9 mouse cellular contexts compared by ENCODE assay signal in the genomic region with DNA sequence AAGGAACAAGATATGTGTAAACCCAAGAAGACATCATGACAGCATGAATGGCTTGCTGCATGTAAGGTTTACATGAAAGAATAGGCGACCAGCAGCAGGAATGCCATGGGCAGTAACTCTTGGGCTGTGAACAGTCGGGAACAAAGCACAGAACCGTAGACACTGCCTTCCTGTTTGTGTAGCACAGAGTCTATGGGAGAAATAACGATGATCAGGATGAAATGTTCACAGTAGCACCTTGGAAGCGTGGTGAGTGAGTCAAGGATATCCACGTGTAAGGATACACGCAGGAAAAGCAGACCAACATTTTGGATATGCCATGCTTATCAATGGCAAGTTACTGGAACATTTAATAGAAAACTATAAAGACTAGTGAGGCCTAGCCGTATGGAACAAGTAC. TPM values are rescaled to one million over a fixed set of nuclear protein-coding genes. Genes with fewer than 3 reads are reported as not detected.
A peak's percentile ranks its signal among the peaks of the same experiment; 100 is the strongest.
DNase-seq lines count a peak whose midpoint lies in the region; ATAC-seq lines count a peak whose summit lies in the region.
"Had no signal": no experiment of that assay in that cellular context is flagged by ENCODE, and none has a peak within 500 bp of the region (broad histone marks: within the 10 kb centered on the region; RNA-seq: fewer than 3 reads in every experiment).

No protein-coding gene starts in this region.

- no peaks in the 10 kb centered on the region for H3K9me3 ChIP-seq in heart, embryonic 11.5 days (replicated peaks; ENCODE audit: control insufficient read depth, low read length)
- H3K9me3 ChIP-seq in neural tube, embryonic 12.5 days: no peaks in the 10 kb centered on the region

- H3K27ac ChIP-seq in heart, embryonic 11.5 days (ENCODE audit: low read depth, low read length): peak overlapping the region; percentile 41; the same call in 1 of the 2 replicates
- no peak overlapping the region for H3K27ac ChIP-seq in neural tube, embryonic 12.5 days

- no peaks in the 10 kb centered on the region for H3K36me3 ChIP-seq in heart, embryonic 11.5 days (ENCODE audit: control insufficient read depth, insufficient read depth, low read length)
- no peaks in the 10 kb centered on the region for H3K36me3 ChIP-seq in neural tube, embryonic 12.5 days
- H3K36me3 ChIP-seq in splenic B cell, adult 2 months (ENCODE audit: control insufficient read depth, insufficient read depth, low read length, poor library complexity, severe bottlenecking): no peaks in the 10 kb centered on the region

- H3K27me3 ChIP-seq in heart, embryonic 11.5 days (ENCODE audit: control insufficient read depth, insufficient read depth, low read length): no peaks in the 10 kb centered on the region
- 0 out of 2 replicates have a peak, but pooled peaks cover 2% of the 10 kb centered on the region for H3K27me3 ChIP-seq in neural tube, embryonic 12.5 days (replicated peaks)
- H3K27me3 ChIP-seq in splenic B cell, adult 2 months (ENCODE audit: control insufficient read depth, insufficient read depth, low read length, poor library complexity, severe bottlenecking): no peaks in the 10 kb centered on the region

- H3K9ac ChIP-seq in heart, embryonic 11.5 days (ENCODE audit: low read depth, low read length): no peak overlapping the region
- no peak overlapping the region for H3K9ac ChIP-seq in neural tube, embryonic 12.5 days

- WGBS in heart, embryonic 11.5 days (ENCODE audit: insufficient replicate concordance): 60% methylated on average over 8 of the region's 8 CpGs
- 55% methylated on average over 8 of the region's 8 CpGs for whole genome bisulfite sequencing in neural tube, embryonic 12.5 days

- ATAC-seq in heart, embryonic 11.5 days (replicated peaks; ENCODE audit: insufficient number of reproducible peaks, low FRiP score, low TSS enrichment): no peak
- ATAC-seq in neural tube, embryonic 12.5 days (ENCODE audit: low FRiP score, low read depth): no peak

- H3K4me1 ChIP-seq in heart, embryonic 11.5 days (ENCODE audit: control insufficient read depth, insufficient read depth, low read length): peaks cover 4% of the 10 kb centered on the region; the same call in 1 of the 2 replicates
- H3K4me1 ChIP-seq in neural tube, embryonic 12.5 days: peaks cover 13% of the 10 kb centered on the region

- H3K4me2 ChIP-seq in heart, embryonic 11.5 days: peak overlapping the region; percentile 27; the same call in 1 of the 2 replicates
- H3K4me2 ChIP-seq in neural tube, embryonic 12.5 days (replicated peaks): peak overlapping the region; percentile 38

- no peak for DNase-seq in heart, postnatal 4 days
- DNase-seq in neural tube, embryonic 10.5 days (ENCODE audit: extremely low spot score, low spot score): no peak
- DNase-seq in induced T-regulatory cell, adult 2 months (ENCODE audit: low read depth): peak; percentile 47
- peak; percentile 23 for DNase-seq in splenic B cell, adult 2 months (ENCODE audit: low read depth, low spot score)
- DNase-seq in adrenal gland, adult 2 months: no peak
- no peak for DNase-seq in retina, embryonic 14.5 days (ENCODE audit: low spot score)
- DNase-seq: kidney, postnatal 14 days had no signal

- no peak overlapping the region for H3K4me3 ChIP-seq in heart, embryonic 11.5 days (ENCODE audit: low read depth, low read length)
- H3K4me3 ChIP-seq in neural tube, embryonic 12.5 days: no peak overlapping the region

RNA-seq across cellular contexts. Expression of a gene that starts 2.6 kb away (rescaled TPM):
- polyA plus RNA-seq in heart, embryonic 11.5 days (2014; fragmentation: Nextera tagmentation; extraction: Ambion mirVana): 7.3 and 9.3 TPM in 2 replicates
- 10 to 100 TPM; 16.7 to 19.1 TPM for total RNA-seq in heart, postnatal 4 days (2021)
- 19.2 and 20.5 TPM in 2 replicates for polyA plus RNA-seq in neural tube, embryonic 12.5 days (2016; fragmentation: Nextera tagmentation; extraction: Ambion mirVana)
- 10 to 100 TPM; 18.2 to 21.1 TPM for total RNA-seq in adrenal gland, adult 2 months (2021)
- 1.1 TPM in 2 replicates for polyA plus RNA-seq in adrenal gland, adult 2 months (2012; rRNA removed)

RNA-seq across cellular contexts. Expression of a gene that starts 48.3 kb away (rescaled TPM):
- 257 and 291 TPM in 2 replicates for polyA plus RNA-seq in heart, embryonic 11.5 days (2014; fragmentation: Nextera tagmentation; extraction: Ambion mirVana)
- 1,000 to 10,000 TPM; 1,242 to 1,246 TPM for total RNA-seq in heart, postnatal 4 days (2021)
- polyA plus RNA-seq in neural tube, embryonic 12.5 days (2016; fragmentation: Nextera tagmentation; extraction: Ambion mirVana): 55.7 and 60.4 TPM in 2 replicates
- total RNA-seq in adrenal gland, adult 2 months (2021): 100 to 1,000 TPM; 531 to 670 TPM
- polyA plus RNA-seq in adrenal gland, adult 2 months (2012; rRNA removed): 37.4 and 41.0 TPM in 2 replicates

Comparison
In these comparisons a context has a peak if more than half of its experiments do, and no peak if none do; other contexts are left out.
1. DNase-seq: peak in induced T-regulatory cell, adult 2 months (single experiment) and splenic B cell, adult 2 months (single experiment); none in heart, postnatal 4 days (single experiment), neural tube, embryonic 10.5 days (single experiment), adrenal gland, adult 2 months (single experiment) and retina, embryonic 14.5 days (single experiment).